Mouse (Mus musculus): Measurements from ENCODE around the gene Sergef.

GRCm38 (mm10) chr7:46665236-46665635 is 25.6 kb upstream of the Sergef start:
- TF ChIP-seq CTCF (IDR thresholded peaks at IDR 0.05; ENCODE audit: low read depth, low read length) (peak; percentile 75), POLR2A (IDR thresholded peaks at IDR 0.05; ENCODE audit: extremely low read depth, insufficient read depth, low read length) (no peak)

All from liver, adult 2 months (tissue).